Mouse (Mus musculus) CH12.LX (cell line): Measurements from ENCODE around the gene Olfr435. TPM values are rescaled to one million over a fixed set of nuclear protein-coding genes. Genes with fewer than 3 reads are reported as not detected.

Source experiments
- DNase-seq: peaks from one replicate; pipeline ENCODE4 v3.0.0-alpha.2; 2013; ENCODE audit errors: extremely low read depth
- H3K27ac ChIP-seq: 2 replicates; pipeline ENCODE4 v1.5.1; 2012; ENCODE audit warnings: low read depth, mild to moderate bottlenecking, control low read depth, moderate library complexity; ENCODE audit not compliant: insufficient read depth
- H3K27me3 ChIP-seq: replicated peaks from 2 replicates; pipeline ENCODE3; 2012; ENCODE audit warnings: inconsistent platforms
- H3K36me3 ChIP-seq, 2 experiments: replicated peaks in 1 of 2; 2 replicates each; pipeline versions ENCODE3 to v1.6.1; 2012; ENCODE audit warnings: inconsistent platforms in 1 of 2, low read length in 1 of 2, mild to moderate bottlenecking in 1 of 2, mixed read lengths in 1 of 2, moderate library complexity in 1 of 2; ENCODE audit not compliant: control insufficient read depth in 1 of 2, insufficient read depth in 1 of 2
- H3K4me1 ChIP-seq, 2 experiments: 2 replicates each; pipeline ENCODE4 v1.6.1; 2012; ENCODE audit warnings: inconsistent platforms in 1 of 2, moderate library complexity in 1 of 2; ENCODE audit not compliant: insufficient read depth in 2 of 2, control insufficient read depth in 1 of 2
- H3K4me2 ChIP-seq: 2 replicates; pipeline ENCODE4 v1.6.1; 2012; ENCODE audit warnings: low read depth, mild to moderate bottlenecking, control low read depth; ENCODE audit not compliant: poor library complexity, insufficient read depth, severe bottlenecking
- H3K4me3 ChIP-seq, 3 experiments: fragments of 150-350 bp in 1 of 3; sonication (generic) in 1 of 3; replicated peaks in 1 of 3; 2 replicates each; pipeline versions ENCODE3 to v1.5.1; 2011 to 2012; ENCODE audit warnings: low read depth in 2 of 3, low read length in 2 of 3, mild to moderate bottlenecking in 2 of 3, moderate library complexity in 2 of 3, control low read depth in 1 of 3, improper control_type of control experiment in 1 of 3, inconsistent platforms in 1 of 3, mixed read lengths in 1 of 3; ENCODE audit not compliant: poor library complexity in 1 of 3
- H3K79me2 ChIP-seq: replicated peaks from 2 replicates; pipeline ENCODE4 v1.6.1; 2012; ENCODE audit warnings: mild to moderate bottlenecking, moderate library complexity; ENCODE audit not compliant: control insufficient read depth, poor library complexity, insufficient read depth, severe bottlenecking; ENCODE audit errors: extremely low read depth
- H3K9ac ChIP-seq: 2 replicates; pipeline ENCODE4 v1.6.1; 2012; ENCODE audit warnings: low read depth, mild to moderate bottlenecking, control low read depth, moderate library complexity; ENCODE audit not compliant: insufficient read depth
- H3K9me3 ChIP-seq: replicated peaks from 2 replicates; pipeline ENCODE3; 2012; ENCODE audit warnings: low read length, inconsistent platforms, mixed read lengths
- MXI1 ChIP-seq: IDR thresholded peaks from 2 replicates; pipeline ENCODE4 v1.6.1; 2011; ENCODE audit warnings: mild to moderate bottlenecking, low read depth, low read length, improper control_type of control experiment
- POLR2A ChIP-seq: IDR thresholded peaks from 2 replicates; pipeline ENCODE4 v1.6.1; 2011; ENCODE audit warnings: low read depth, mild to moderate bottlenecking, improper control_type of control experiment, low read length
- dilution Hi-C: fragments of 300-500 bp; cut with MboI; formaldehyde crosslinking; loops from 2 replicates; pipeline ENCODE4 v1.14.3; 2020; ENCODE audit warnings: low sequenced_read_pairs; ENCODE audit not compliant: extremely low pct_unique_long_range_greater_than_20kb, extremely low pct_ligation_motif_present
- in situ Hi-C: fragments of 300-500 bp; cut with MboI; formaldehyde crosslinking; loops from 3 replicates; pipeline ENCODE4 v1.14.3; 2019; ENCODE audit warnings: low sequenced_read_pairs, low pct_ligation_motif_present, low pct_unique_long_range_greater_than_20kb, mixed read lengths
- polyA plus RNA-seq: library from polyadenylated mRNA; unstranded; fragments of >175 nt; gene quantifications from 2 replicates; pipeline ENCODE4 v1.2.1, GENCODE M21; 2012; ENCODE audit warnings: low read depth; ENCODE audit not compliant: insufficient read length
- total RNA-seq, 2 experiments: library from RNA; depleted of rRNA; stranded (reverse); fragments of 300-350 nt in 1 of 2; fragments of >200 nt in 1 of 2; gene quantifications; 2 replicates each; pipeline ENCODE4 v1.2.3; 2012 to 2014

The Olfr435 gene
- total and polyA plus RNA-seq, 3 experiments = not detected

GRCm38 (mm10) chr6:43252994-43253393 lies 56.0 kb downstream of the Olfr435 start:
- Histone ChIP-seq H3K4me3 (no peak overlapping the region), H3K36me3 (no peaks in the 10 kb centered on the region), H3K4me1 (no peaks in the 10 kb centered on the region), H3K9me3 (no peaks in the 10 kb centered on the region), H3K27me3 (no peaks in the 10 kb centered on the region), H3K9ac (no peak overlapping the region), H3K4me2 (no peak overlapping the region), H3K27ac (no peak overlapping the region), H3K79me2 (no peaks in the 10 kb centered on the region)
- in situ Hi-C loops (no loop called here), dilution Hi-C loops (no loop called here)
- no peak for DNase-seq
- no peak for TF ChIP-seq POLR2A
- no peak for TF ChIP-seq MXI1
- TF ChIP-seq, all 38 proteins: peak for 0

Other genes starting within 250 kb of the Olfr435 start
- gene Olfr444, start 248.1 kb upstream of the Olfr435 start, total RNA-seq (2012; rRNA removed) = not detected in 2 replicates
- not detected in 2 replicates for gene Olfr444, start 248.1 kb upstream of the Olfr435 start, total RNA-seq (2014; rRNA removed)
- gene Olfr444, start 248.1 kb upstream of the Olfr435 start, polyA plus RNA-seq = not detected in 2 replicates
- gene Olfr441, start 90.8 kb upstream of the Olfr435 start, total RNA-seq (2012; rRNA removed) = not detected in 2 replicates
- not detected in 2 replicates for gene Olfr441, start 90.8 kb upstream of the Olfr435 start, total RNA-seq (2014; rRNA removed)
- not detected in 2 replicates for gene Olfr441, start 90.8 kb upstream of the Olfr435 start, polyA plus RNA-seq
- not detected in 2 replicates for gene Olfr237-ps1, start 50.6 kb upstream of the Olfr435 start, total RNA-seq (2012; rRNA removed)
- not detected in 2 replicates for gene Olfr237-ps1, start 50.6 kb upstream of the Olfr435 start, total RNA-seq (2014; rRNA removed)
- gene Olfr237-ps1, start 50.6 kb upstream of the Olfr435 start, polyA plus RNA-seq = not detected in 2 replicates
- not detected in 2 replicates for gene Olfr437, start 33.9 kb upstream of the Olfr435 start, total RNA-seq (2012; rRNA removed)
- not detected in 2 replicates for gene Olfr437, start 33.9 kb upstream of the Olfr435 start, total RNA-seq (2014; rRNA removed)
- gene Olfr437, start 33.9 kb upstream of the Olfr435 start, polyA plus RNA-seq = not detected in 2 replicates
- gene Olfr13, start 25.0 kb upstream of the Olfr435 start, total RNA-seq (2012; rRNA removed) = not detected in 2 replicates
- not detected in 2 replicates for gene Olfr13, start 25.0 kb upstream of the Olfr435 start, total RNA-seq (2014; rRNA removed)
- gene Olfr13, start 25.0 kb upstream of the Olfr435 start, polyA plus RNA-seq = not detected in 2 replicates
- not detected in 2 replicates for gene Olfr434, start 15.9 kb downstream of the Olfr435 start, total RNA-seq (2012; rRNA removed)
- gene Olfr434, start 15.9 kb downstream of the Olfr435 start, total RNA-seq (2014; rRNA removed) = not detected in 2 replicates
- gene Olfr434, start 15.9 kb downstream of the Olfr435 start, polyA plus RNA-seq = not detected in 2 replicates
- not detected in 2 replicates for gene Olfr47, start 34.4 kb downstream of the Olfr435 start, total RNA-seq (2012; rRNA removed)
- not detected in 2 replicates for gene Olfr47, start 34.4 kb downstream of the Olfr435 start, total RNA-seq (2014; rRNA removed)
- gene Olfr47, start 34.4 kb downstream of the Olfr435 start, polyA plus RNA-seq = not detected in 2 replicates
- gene Arhgef5, start 68.4 kb downstream of the Olfr435 start, total RNA-seq (2012; rRNA removed) = not detected in 2 replicates
- gene Arhgef5, start 68.4 kb downstream of the Olfr435 start, total RNA-seq (2014; rRNA removed) = not detected in 2 replicates
- gene Arhgef5, start 68.4 kb downstream of the Olfr435 start, polyA plus RNA-seq = not detected in 2 replicates
- not detected in 2 replicates for gene Nobox, start 112.4 kb downstream of the Olfr435 start, total RNA-seq (2012; rRNA removed)
- not detected in 2 replicates for gene Nobox, start 112.4 kb downstream of the Olfr435 start, total RNA-seq (2014; rRNA removed)
- gene Nobox, start 112.4 kb downstream of the Olfr435 start, polyA plus RNA-seq = not detected in 2 replicates